Mouse (Mus musculus) kidney, postnatal 36 days (tissue): Measurements from ENCODE around the gene Celsr2.

Source experiments
- DNase-seq, 2 experiments: peaks; one replicate each; pipeline ENCODE4 v3.0.0; 2021 to 2022; ENCODE audit warnings: mixed read lengths in 2 of 2

The Celsr2 gene

GRCm38 (mm10) chr3:108411754-108412121 is 3.6 kb downstream of the Celsr2 start:
- DNase-seq, result peak; percentile 92 to 96

DNA sequence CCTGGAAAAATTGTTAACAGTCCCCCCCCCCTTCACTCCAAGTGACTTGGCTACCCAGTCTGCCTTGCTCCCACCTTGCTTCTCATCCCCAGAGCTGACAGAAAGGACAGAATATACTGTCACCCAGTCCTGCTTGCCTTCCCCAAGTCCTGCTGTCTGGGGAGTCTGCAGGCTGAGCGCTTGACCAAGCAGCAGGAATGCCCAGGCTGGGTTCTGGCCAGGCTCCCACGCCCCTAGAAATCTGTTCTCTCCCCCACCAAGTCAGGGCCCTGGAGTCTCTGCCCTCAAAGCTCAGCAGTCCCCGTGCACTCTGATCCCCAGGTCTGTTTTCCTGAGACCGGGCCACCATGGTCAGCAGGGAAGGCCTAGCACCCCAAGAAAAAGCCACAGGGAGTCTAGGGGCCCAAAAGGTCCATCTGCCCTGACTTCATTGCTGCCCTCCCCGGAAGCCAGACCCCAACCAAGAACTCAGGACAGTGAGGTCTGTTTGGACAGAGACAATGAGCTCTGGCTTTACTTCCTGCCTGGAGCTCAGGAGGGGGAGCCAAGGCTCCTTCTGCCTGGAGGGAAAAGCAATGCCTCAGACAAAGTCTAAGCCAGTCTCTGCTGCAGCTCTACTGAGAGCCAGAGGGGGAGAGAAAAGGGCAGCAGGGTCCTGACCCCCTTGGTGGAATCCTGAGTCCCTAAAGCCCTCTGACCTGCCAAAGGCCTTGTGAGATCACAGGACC is 4.2 kb downstream of the Celsr2 start:
- DNase-seq, result peak; percentile 89 to 93

DNA sequence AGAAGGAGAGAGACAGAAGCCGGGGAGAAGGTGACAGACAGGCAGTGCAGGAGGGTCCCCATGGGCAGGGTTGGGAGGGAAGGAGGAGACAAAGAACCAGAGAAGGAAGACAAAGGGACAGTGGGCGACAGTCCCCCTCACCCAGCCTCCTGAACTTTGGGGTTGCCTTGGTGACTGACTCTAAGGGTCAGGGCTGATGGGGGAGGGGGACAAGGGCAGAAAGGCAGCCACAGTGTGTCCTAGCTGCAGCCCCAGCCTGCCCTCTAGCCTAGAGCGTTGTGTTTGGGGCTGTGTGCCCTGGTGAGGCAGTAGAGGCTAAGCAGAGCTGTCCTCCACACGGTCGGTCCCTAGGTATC is 5.0 kb downstream of the Celsr2 start:
- peak in 1 of 2 experiments; percentile 61 for DNase-seq

DNA sequence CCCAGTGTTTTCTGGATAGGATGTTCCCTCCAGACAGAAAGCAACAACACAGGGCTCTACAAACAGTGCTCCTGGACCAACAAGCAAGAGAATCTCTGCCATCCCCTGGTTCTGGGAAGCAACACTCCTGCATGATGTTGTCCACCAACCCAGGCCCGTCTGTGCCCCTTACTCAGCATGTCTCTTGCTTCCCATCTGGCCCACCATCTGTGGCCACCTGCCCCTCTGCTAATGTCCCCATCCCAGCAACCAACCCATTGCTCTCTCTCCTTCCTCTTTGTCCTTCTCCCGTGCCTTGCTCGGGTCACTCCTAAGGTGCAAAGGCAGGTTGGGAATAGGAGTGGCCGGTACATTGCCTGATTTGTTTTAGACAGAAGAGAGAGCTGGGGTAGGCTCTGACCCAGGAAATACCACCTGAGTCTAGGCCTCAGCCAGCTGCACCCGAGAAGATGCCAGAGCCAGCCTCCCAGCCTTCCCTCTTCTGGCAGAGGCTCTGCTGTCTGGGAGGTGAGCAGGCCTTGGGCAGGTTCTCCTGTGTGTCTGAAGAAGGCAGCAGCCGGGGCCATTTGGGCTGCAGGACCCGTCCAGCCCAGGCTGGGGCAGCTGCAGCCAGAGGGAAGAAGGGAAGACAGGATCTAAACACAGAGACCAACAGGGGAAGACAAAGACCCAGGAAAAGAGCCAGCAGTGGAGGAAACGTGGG is 5.5 kb downstream of the Celsr2 start:
- peak in 1 of 2 experiments; percentile 51 for DNase-seq

GRCm38 (mm10) chr3:108408517-108409008 is 6.8 kb downstream of the Celsr2 start:
- DNase-seq, result peak; percentile 62

DNA sequence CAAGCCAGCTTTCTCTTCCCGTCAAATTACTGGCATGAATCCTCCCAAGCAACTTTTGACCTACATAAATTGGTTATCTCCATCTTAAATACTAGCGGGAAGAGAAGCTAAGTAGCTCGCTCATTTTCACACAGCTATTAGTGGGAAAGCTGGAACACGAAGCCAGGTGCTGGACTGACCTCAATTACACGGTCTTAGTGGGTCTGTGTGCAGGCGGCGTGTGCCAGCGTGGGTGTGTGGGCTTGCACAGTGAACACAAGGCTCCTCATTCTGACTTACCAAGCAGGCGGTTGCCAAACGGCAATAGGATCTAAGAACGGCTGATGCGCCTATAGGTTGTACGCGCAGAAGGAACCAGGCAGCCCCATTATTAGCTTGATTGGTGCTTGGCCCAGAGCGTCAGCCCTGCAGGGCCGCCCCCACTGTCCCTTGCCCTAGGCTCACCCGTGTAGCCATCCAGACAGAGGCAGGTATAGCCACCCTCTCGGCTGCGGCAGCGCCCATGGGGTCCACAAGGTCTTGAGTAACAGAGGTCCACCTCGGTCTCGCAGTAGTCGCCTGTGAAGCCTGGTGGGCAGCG is 9.0 kb downstream of the Celsr2 start:
- DNase-seq, result no peak

GRCm38 (mm10) chr3:108405536-108406305 is 9.6 kb downstream of the Celsr2 start:
- no peak for DNase-seq

DNA sequence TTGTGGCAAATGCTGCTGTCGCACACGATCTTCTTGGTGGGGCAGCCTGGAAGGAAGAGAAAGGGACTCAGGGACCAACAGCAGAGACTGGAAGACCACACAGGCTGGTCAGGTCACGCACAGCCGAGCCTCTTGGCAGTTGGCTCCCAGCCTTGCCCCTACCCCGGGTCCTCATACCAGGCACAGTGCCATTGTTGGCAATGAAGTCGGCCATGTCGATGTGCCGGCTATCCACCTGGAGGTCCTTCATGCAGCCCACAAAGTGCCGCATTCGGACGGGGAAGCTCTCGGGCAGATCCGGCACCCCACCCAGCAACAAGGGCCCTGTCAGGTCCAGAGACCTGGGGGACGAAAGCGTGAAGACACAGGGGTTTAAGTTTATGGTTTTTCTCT is 12.8 kb downstream of the Celsr2 start:
- peak in 1 of 2 experiments; percentile 60 for DNase-seq

GRCm38 (mm10) chr3:108401692-108402527 is 13.4 kb downstream of the Celsr2 start:
- peak; percentile 96 for DNase-seq

- DNase-seq, result no peak
Measured at GRCm38 (mm10) chr3:108400442-108400841, 14.9 kb downstream of the Celsr2 start.

DNA sequence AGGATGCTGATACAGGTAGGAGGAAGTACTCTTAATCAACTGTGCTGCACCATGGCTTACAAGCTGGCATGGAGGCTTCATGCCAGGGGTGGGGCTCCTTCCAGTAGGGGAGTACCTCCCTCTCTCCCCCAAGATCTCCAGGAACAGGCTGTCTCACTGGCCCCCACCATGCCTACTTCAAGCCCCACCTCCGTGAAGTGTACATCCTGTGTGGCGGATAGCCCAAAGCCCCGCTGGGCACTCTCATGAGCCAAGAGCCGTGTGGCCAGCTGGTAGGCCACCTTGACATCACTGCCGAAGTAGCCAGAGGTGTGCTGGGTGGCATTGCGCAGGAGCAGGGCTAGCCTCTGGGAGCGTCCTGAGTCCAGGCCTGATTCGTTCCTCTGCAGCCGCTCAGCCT is 17.1 kb downstream of the Celsr2 start:
- no peak for DNase-seq

DNA sequence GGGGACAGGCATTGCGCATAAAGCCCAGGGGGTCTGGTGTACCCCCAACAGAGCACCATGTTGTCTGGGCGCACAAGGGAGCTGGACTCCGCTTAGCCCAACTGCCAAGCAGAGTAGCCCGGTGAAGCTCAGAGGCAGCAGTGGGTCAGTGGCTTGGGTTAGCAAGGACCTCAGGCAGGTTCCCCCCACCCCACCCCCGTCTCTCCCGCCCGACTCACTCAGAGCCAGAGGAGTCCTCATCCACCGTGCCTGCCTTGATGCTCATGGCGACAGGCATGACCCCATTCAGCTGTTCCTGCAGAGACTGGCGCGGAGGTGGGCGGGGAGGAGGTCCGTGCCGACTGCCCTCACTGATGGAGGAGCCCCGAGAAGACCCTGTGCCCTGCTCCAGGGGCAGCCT is 22.6 kb downstream of the Celsr2 start:
- no peak for DNase-seq

GRCm38 (mm10) chr3:108392299-108392698 is 23.1 kb downstream of the Celsr2 start:
- DNase-seq, result peak; percentile 88

- DNase-seq, result peak; percentile 97 to 99
Measured at GRCm38 (mm10) chr3:108389111-108389545, 26.2 kb downstream of the Celsr2 start.

- no peak for DNase-seq
Measured at GRCm38 (mm10) chr3:108386186-108386585, 29.2 kb downstream of the Celsr2 start.

DNA sequence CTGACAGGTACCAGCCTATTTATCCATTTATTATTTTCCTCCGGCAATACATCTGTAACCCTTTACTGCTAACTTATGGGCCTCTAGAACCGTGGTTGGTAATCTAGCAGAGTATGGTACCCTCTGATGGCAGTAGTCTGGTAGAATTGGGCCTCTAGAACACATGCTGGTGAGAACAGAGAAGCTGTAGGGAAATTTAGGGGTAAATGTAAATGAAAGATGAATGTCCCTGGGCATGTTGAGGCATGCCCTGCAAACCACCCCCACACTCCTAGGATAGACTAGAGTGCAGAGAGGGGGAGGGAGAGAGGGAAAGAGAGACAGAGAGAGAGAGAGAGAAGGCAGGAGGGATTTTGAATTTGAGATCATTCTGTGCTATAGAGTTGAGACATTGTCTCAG is 30.9 kb downstream of the Celsr2 start:
- no peak for DNase-seq

DNA sequence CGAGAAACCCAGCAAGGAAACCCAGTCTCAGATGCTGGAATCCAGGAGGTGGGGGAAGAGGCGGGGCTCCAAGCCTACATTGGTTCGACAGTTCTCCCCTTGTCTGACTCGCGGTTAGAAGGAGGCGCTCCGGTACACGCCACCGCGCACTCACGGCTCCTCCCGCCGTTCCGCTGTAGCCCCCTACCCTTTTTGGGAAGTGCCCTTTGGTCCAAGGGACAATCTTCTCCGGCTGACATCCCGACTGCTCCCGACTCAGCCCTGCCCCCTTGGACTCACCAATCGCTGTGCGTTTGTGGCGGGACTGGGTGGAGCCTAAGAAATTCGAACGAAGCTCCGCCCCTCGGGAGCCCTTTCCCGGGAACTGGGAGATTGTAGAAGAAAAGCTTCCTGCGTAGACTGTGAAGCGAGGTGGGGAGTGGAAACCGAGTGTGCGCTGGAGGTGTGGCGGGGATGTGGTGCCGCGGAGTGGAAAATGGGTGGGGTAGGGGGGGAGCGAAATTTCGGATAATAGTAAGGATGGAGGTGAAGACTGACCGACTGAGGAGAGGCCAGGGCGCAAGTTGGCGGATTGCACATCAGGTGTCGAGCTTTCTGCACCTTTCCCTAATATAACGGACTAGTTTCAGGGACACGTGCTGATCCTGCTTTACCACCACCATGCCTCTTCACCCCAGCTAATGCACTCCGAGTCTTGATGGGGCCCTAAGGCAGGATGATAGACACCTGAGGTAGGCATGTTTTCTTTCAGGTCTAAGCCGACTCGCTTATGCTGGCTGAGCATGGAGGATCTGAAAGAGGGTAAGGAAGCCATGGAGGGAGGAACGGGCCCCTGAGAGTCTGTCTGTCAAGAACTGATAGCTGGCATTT is 31.6 kb downstream of the Celsr2 start, which contains the start of gene Psrc1:
TSS of gene Psrc1 (plus strand) at position 355 of the 870 bp plus-strand sequence.
- peak; percentile 89 to 95 for DNase-seq

GRCm38 (mm10) chr3:108381945-108382875 is 33.1 kb downstream of the Celsr2 start:
- DNase-seq, result no peak

GRCm38 (mm10) chr3:108380695-108381094 is 34.7 kb downstream of the Celsr2 start:
- peak in 1 of 2 experiments; percentile 48 for DNase-seq
